ENCODE assay signal across 10 mouse cellular contexts in genomic region chr5:104058021-104058420, GRCm38 (mm10). TPM values are rescaled to one million over a fixed set of nuclear protein-coding genes. Genes with fewer than 3 reads are reported as not detected.
DNase-seq lines count a peak whose midpoint lies in the region; ATAC-seq and TF ChIP-seq lines count a peak whose summit lies in the region.
"Had no signal": no experiment of that assay in that cellular context is flagged by ENCODE, and none has a peak within 500 bp of the region (broad histone marks: within the 10 kb centered on the region; RNA-seq: fewer than 3 reads in every experiment).

No protein-coding gene starts in this region.

- ATAC-seq in forebrain, postnatal 0 days, result no peak
- no peak for ATAC-seq in forebrain, embryonic 16.5 days
- no peak for ATAC-seq in midbrain, embryonic 14.5 days (ENCODE audit: low FRiP score, low TSS enrichment)
- ATAC-seq in midbrain, embryonic 15.5 days (replicated peaks), result no peak
- no peak for ATAC-seq in frontal cortex, adult (ENCODE audit: low TSS enrichment)

- no peak for DNase-seq in forebrain, postnatal 0 days
- DNase-seq in midbrain, embryonic 14.5 days, result peak; percentile 20
- no peak for DNase-seq in brain, embryonic 14.5 days (ENCODE audit: low read depth)
- DNase-seq in kidney, postnatal 10 days, result peak; percentile 58
- DNase-seq in retina, embryonic 14.5 days (ENCODE audit: low spot score), result peak; percentile 65

- H3K4me1 ChIP-seq in forebrain, postnatal 0 days (ENCODE audit: insufficient read depth), result no peaks in the 10 kb centered on the region
- no peaks in the 10 kb centered on the region for H3K4me1 ChIP-seq in forebrain, embryonic 16.5 days (replicated peaks; ENCODE audit: control insufficient read depth, insufficient read depth, low read length)
- H3K4me1 ChIP-seq in midbrain, embryonic 14.5 days (ENCODE audit: control insufficient read depth, insufficient read depth, low read length), result no peaks in the 10 kb centered on the region
- no peaks in the 10 kb centered on the region for H3K4me1 ChIP-seq in midbrain, embryonic 15.5 days
- H3K4me1 ChIP-seq: heart, embryonic 15.5 days; midbrain, embryonic 12.5 days had no signal

- H3K4me3 ChIP-seq in forebrain, postnatal 0 days (ENCODE audit: low read depth, low read length), result no peak overlapping the region
- H3K4me3 ChIP-seq in forebrain, embryonic 16.5 days (replicated peaks; ENCODE audit: low read length), result no peak overlapping the region
- H3K4me3 ChIP-seq in midbrain, embryonic 14.5 days (replicated peaks; ENCODE audit: low read depth, low read length), result no peak overlapping the region
- no peak overlapping the region for H3K4me3 ChIP-seq in midbrain, embryonic 15.5 days
- H3K4me3 ChIP-seq: heart, embryonic 15.5 days; midbrain, embryonic 12.5 days had no signal

- whole genome bisulfite sequencing in forebrain, postnatal 0 days, result 66% methylated on average over 15 of the region's 15 CpGs
- 65% methylated on average over 15 of the region's 15 CpGs for WGBS in forebrain, embryonic 16.5 days
- 66% methylated on average over 15 of the region's 15 CpGs for WGBS in midbrain, embryonic 14.5 days
- WGBS in midbrain, embryonic 15.5 days, result 64% methylated on average over 15 of the region's 15 CpGs

- no peak overlapping the region for H3K4me2 ChIP-seq in forebrain, postnatal 0 days (ENCODE audit: low read depth)
- no peak overlapping the region for H3K4me2 ChIP-seq in forebrain, embryonic 16.5 days (ENCODE audit: low read length)
- H3K4me2 ChIP-seq in midbrain, embryonic 14.5 days (ENCODE audit: low read length), result no peak overlapping the region
- no peak overlapping the region for H3K4me2 ChIP-seq in midbrain, embryonic 15.5 days
- H3K4me2 ChIP-seq: heart, embryonic 15.5 days; midbrain, embryonic 12.5 days had no signal

- H3K36me3 ChIP-seq in forebrain, postnatal 0 days (ENCODE audit: insufficient read depth), result peaks cover 38% of the 10 kb centered on the region
- peaks cover 7% of the 10 kb centered on the region for H3K36me3 ChIP-seq in forebrain, embryonic 16.5 days (ENCODE audit: control insufficient read depth, insufficient read depth)
- H3K36me3 ChIP-seq in midbrain, embryonic 14.5 days (ENCODE audit: control insufficient read depth, insufficient read depth, low read length), result peaks cover 35% of the 10 kb centered on the region
- peaks cover 10% of the 10 kb centered on the region for H3K36me3 ChIP-seq in midbrain, embryonic 15.5 days (replicated peaks)

- H3K9me3 ChIP-seq in forebrain, postnatal 0 days (ENCODE audit: low read length), result no peaks in the 10 kb centered on the region
- no peaks in the 10 kb centered on the region for H3K9me3 ChIP-seq in forebrain, embryonic 16.5 days (ENCODE audit: control insufficient read depth, low read length)
- H3K9me3 ChIP-seq in midbrain, embryonic 14.5 days (ENCODE audit: control insufficient read depth, low read length), result no peaks in the 10 kb centered on the region
- no peaks in the 10 kb centered on the region for H3K9me3 ChIP-seq in midbrain, embryonic 15.5 days
- H3K9me3 ChIP-seq: heart, embryonic 15.5 days; midbrain, embryonic 12.5 days had no signal

- H3K27me3 ChIP-seq in forebrain, postnatal 0 days (ENCODE audit: insufficient read depth, low read length), result no peaks in the 10 kb centered on the region
- H3K27me3 ChIP-seq in forebrain, embryonic 16.5 days (replicated peaks; ENCODE audit: control insufficient read depth, insufficient read depth, low read length), result no peaks in the 10 kb centered on the region
- no peaks in the 10 kb centered on the region for H3K27me3 ChIP-seq in midbrain, embryonic 14.5 days (ENCODE audit: control insufficient read depth, insufficient read depth, low read length)
- no peaks in the 10 kb centered on the region for H3K27me3 ChIP-seq in midbrain, embryonic 15.5 days (replicated peaks)
- H3K27me3 ChIP-seq: heart, embryonic 15.5 days; midbrain, embryonic 12.5 days had no signal

- no peak overlapping the region for H3K27ac ChIP-seq in forebrain, postnatal 0 days (ENCODE audit: low read depth, low read length)
- no peak overlapping the region for H3K27ac ChIP-seq in forebrain, embryonic 16.5 days (ENCODE audit: low read length)
- no peak overlapping the region for H3K27ac ChIP-seq in midbrain, embryonic 14.5 days (replicated peaks; ENCODE audit: low read depth, low read length)
- H3K27ac ChIP-seq in midbrain, embryonic 15.5 days, result no peak overlapping the region
- H3K27ac ChIP-seq: heart, embryonic 15.5 days; midbrain, embryonic 12.5 days had no signal

- no peak overlapping the region for H3K9ac ChIP-seq in forebrain, postnatal 0 days
- H3K9ac ChIP-seq in forebrain, embryonic 16.5 days (replicated peaks; ENCODE audit: low read depth, low read length), result no peak overlapping the region
- no peak overlapping the region for H3K9ac ChIP-seq in midbrain, embryonic 14.5 days (replicated peaks; ENCODE audit: low read length)
- no peak overlapping the region for H3K9ac ChIP-seq in midbrain, embryonic 15.5 days
- H3K9ac ChIP-seq: heart, embryonic 15.5 days; midbrain, embryonic 12.5 days had no signal

- TF ChIP-seq POLR2A in brain, embryonic 14.5 days (IDR thresholded peaks at IDR 0.05; ENCODE audit: borderline replicate concordance, extremely low read depth, insufficient read depth, insufficient read length, poor library complexity, severe bottlenecking), result no peak

- TF ChIP-seq CTCF in forebrain, postnatal 0 days (IDR thresholded peaks at IDR 0.05; ENCODE audit: low read depth), result peak; percentile 58
- TF ChIP-seq CTCF in brain, embryonic 14.5 days (IDR thresholded peaks at IDR 0.05; ENCODE audit: borderline replicate concordance, extremely low read depth, insufficient read depth, insufficient read length), result peak; percentile 63

RNA-seq across cellular contexts. Expression of gene Nudt9, which starts 11.9 kb away (rescaled TPM):
- 50.3 and 55.3 TPM in 2 replicates for total RNA-seq in forebrain, postnatal 0 days (2014; rRNA removed)
- polyA plus RNA-seq in forebrain, postnatal 0 days (2015; fragmentation: Nextera tagmentation; extraction: Ambion mirVana), result 72.4 and 73.8 TPM in 2 replicates
- polyA plus RNA-seq in forebrain, embryonic 16.5 days (2015; fragmentation: Nextera tagmentation; extraction: Ambion mirVana), result 55.9 and 57.8 TPM in 2 replicates
- polyA plus RNA-seq in midbrain, embryonic 14.5 days (2014; fragmentation: Nextera tagmentation; extraction: Ambion mirVana), result 56.0 and 56.1 TPM in 2 replicates
- polyA plus RNA-seq in midbrain, embryonic 15.5 days (2015; fragmentation: Nextera tagmentation; extraction: Ambion mirVana), result 59.2 and 60.5 TPM in 2 replicates
- 45.6 and 45.7 TPM in 2 replicates for polyA plus RNA-seq in brain, embryonic 14.5 days (2012; rRNA removed)

RNA-seq across cellular contexts. Expression of gene Gm17660, which starts 19.4 kb away (rescaled TPM):
- not detected in 2 replicates for total RNA-seq in forebrain, postnatal 0 days (2014; rRNA removed)
- polyA plus RNA-seq in forebrain, postnatal 0 days (2015; fragmentation: Nextera tagmentation; extraction: Ambion mirVana), result 0.52 and 1.1 TPM in 2 replicates
- polyA plus RNA-seq in forebrain, embryonic 16.5 days (2015; fragmentation: Nextera tagmentation; extraction: Ambion mirVana), result not detected in 2 replicates
- polyA plus RNA-seq in midbrain, embryonic 14.5 days (2014; fragmentation: Nextera tagmentation; extraction: Ambion mirVana), result not detected in 2 replicates
- 0.63 TPM in 1 of 2 replicates, not detected in the other for polyA plus RNA-seq in midbrain, embryonic 15.5 days (2015; fragmentation: Nextera tagmentation; extraction: Ambion mirVana)
- not detected in 2 replicates for polyA plus RNA-seq in brain, embryonic 14.5 days (2012; rRNA removed)
- polyA plus RNA-seq: midbrain, embryonic 12.5 days had no signal

RNA-seq across cellular contexts. Expression of gene Hsd17b11, which starts 36.3 kb away (rescaled TPM):
- total RNA-seq in forebrain, postnatal 0 days (2014; rRNA removed), result 10.9 and 15.8 TPM in 2 replicates
- polyA plus RNA-seq in forebrain, postnatal 0 days (2015; fragmentation: Nextera tagmentation; extraction: Ambion mirVana), result 3.2 and 4.6 TPM in 2 replicates
- 1.7 and 1.8 TPM in 2 replicates for polyA plus RNA-seq in forebrain, embryonic 16.5 days (2015; fragmentation: Nextera tagmentation; extraction: Ambion mirVana)
- polyA plus RNA-seq in midbrain, embryonic 14.5 days (2014; fragmentation: Nextera tagmentation; extraction: Ambion mirVana), result 1.7 and 1.8 TPM in 2 replicates
- 2.2 and 2.6 TPM in 2 replicates for polyA plus RNA-seq in midbrain, embryonic 15.5 days (2015; fragmentation: Nextera tagmentation; extraction: Ambion mirVana)
- 7.2 and 11.3 TPM in 2 replicates for polyA plus RNA-seq in brain, embryonic 14.5 days (2012; rRNA removed)

RNA-seq across cellular contexts. Expression of gene Sparcl1, which starts 55.5 kb away (rescaled TPM):
- 342 and 344 TPM in 2 replicates for total RNA-seq in forebrain, postnatal 0 days (2014; rRNA removed)
- 239 and 282 TPM in 2 replicates for polyA plus RNA-seq in forebrain, postnatal 0 days (2015; fragmentation: Nextera tagmentation; extraction: Ambion mirVana)
- polyA plus RNA-seq in forebrain, embryonic 16.5 days (2015; fragmentation: Nextera tagmentation; extraction: Ambion mirVana), result 110 and 137 TPM in 2 replicates
- polyA plus RNA-seq in midbrain, embryonic 14.5 days (2014; fragmentation: Nextera tagmentation; extraction: Ambion mirVana), result 118 and 147 TPM in 2 replicates
- 167 and 185 TPM in 2 replicates for polyA plus RNA-seq in midbrain, embryonic 15.5 days (2015; fragmentation: Nextera tagmentation; extraction: Ambion mirVana)
- polyA plus RNA-seq in brain, embryonic 14.5 days (2012; rRNA removed), result 75.9 and 150 TPM in 2 replicates

Comparison
In these comparisons a context has a peak if more than half of its experiments do, and no peak if none do; other contexts are left out.
1. DNase-seq: peak in midbrain, embryonic 14.5 days (single experiment), kidney, postnatal 10 days (single experiment) and retina, embryonic 14.5 days (single experiment); none in forebrain, postnatal 0 days (single experiment) and brain, embryonic 14.5 days (single experiment).